Mouse (Mus musculus) NIH3T3 (cell line): ENCODE data around the gene Clec9a.

ENCODE experiments used
- DNase-seq: peaks from one replicate; pipeline ENCODE4 v3.0.0-alpha.2; 2012; ENCODE audit warnings: low read depth

The Clec9a gene

GRCm38 (mm10) chr6:129425217-129425616 is 16.6 kb downstream of the Clec9a start:
- no peak for DNase-seq

DNA sequence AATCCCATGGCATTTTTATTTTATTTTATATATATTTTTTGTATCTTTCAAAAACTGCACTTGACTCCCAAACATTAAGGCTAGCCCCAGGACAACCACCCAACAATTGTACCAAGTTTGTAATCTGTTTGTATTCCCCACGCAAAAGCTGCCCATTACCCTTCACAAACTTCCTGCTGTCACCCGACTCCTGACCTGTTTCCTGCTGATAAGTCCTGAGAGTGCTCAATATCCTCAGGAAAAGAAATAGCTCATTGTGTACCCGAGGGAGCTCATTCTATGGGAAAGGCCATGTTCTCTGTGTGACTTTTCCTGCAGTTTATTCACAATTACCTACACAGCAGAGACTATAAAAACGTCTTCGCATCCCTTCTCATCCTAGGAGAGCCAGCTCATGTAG is 17.1 kb downstream of the Clec9a start:
- DNase-seq: no peak

DNA sequence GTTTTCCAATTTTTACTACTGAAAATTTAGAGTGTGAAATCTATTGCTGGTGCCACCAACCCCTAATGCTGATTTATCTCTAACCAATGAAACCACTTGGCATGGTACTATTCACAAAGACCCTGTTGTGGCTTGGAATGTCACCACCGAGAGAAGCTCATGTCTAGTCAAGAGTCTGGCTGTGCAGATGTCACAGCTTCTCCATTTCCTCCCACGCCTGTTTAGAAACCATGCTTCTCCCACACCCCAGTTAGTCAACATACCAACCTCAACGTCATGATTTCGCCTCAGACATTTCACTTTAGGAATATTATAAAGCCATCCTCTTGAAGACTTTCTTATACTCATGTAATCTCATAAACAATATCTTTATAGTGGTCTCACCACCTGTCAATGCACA is 18.6 kb downstream of the Clec9a start:
- DNase-seq: no peak

DNA sequence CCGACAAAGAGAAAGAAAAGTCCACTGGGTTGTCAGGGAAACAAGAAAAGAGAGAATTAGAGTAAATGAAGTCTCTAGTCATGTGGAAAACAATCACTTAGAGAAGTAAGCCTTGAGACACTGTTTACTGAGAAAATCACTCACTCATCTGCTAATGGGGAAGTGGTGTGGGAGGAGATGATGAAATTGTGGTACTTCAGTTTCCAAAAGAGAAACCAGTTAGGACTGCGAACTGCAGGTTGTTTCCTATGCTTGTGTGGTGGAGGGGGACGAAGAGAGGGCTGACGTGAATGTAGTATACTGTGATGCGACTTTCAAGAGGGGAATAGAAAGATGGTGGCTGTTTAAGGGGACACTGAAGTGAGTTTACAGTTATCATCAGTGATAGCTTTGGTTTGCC is 25.6 kb downstream of the Clec9a start:
- no peak for DNase-seq

- DNase-seq: no peak
These were observed 27.4 kb downstream of the Clec9a start for GRCm38 (mm10) chr6:129436025-129436424.

GRCm38 (mm10) chr6:129438033-129438432 is 29.4 kb downstream of the Clec9a start:
- no peak for DNase-seq

DNA sequence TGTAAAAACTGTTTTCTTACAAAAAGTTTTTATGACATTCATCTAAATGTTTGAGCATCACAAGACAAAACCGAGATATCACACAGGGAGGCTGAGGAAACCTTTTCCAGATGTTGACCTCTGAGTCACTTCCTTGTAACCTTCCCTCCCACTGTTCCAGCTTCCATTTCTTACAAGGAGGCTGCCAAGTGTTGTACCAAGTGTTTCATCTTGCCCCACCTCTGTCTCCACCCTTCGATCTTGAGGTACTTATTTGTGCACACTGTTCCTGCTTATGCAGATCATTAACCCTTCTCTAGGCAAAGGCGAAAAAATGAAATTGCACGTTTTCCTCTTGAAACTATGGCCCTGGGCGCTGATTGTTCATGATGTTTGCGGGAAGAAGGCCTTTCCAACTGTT is 41.1 kb downstream of the Clec9a start:
- DNase-seq: peak; percentile 64

DNA sequence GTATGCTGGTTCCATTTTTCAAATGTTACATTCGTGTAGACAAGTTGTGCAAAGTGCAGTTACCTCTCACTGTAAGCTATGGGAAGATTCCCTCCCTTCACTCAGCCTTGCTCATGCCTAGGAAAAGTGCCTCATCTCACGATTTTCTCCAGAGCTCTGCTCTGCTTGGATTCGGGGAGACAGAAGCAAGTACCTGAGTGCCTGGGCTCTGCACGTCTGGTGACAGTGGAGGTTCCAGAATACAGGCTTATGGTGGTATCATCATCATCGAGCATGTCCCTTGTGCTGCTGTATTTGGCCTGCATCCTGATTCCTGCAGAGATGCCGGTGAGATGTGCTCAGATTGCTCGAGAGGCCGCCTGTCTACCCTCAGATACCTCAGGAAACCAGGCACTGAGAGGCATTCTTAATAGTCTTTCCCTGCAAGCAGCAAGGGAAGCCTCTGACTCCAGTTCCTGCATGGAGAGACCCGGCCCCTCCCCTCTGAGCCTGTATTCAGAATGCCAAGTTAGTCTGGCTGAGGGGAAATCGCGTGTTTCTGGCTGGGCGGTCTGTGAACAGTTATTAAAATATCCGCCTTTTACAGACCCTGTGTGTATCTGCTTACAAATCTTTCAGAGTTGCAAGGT is 42.9 kb downstream of the Clec9a start, which contains the start of gene Clec1a:
TSS of gene Clec1a (minus strand) at position 590 of the 629 bp plus-strand sequence.
- DNase-seq: peak; percentile 19

DNA sequence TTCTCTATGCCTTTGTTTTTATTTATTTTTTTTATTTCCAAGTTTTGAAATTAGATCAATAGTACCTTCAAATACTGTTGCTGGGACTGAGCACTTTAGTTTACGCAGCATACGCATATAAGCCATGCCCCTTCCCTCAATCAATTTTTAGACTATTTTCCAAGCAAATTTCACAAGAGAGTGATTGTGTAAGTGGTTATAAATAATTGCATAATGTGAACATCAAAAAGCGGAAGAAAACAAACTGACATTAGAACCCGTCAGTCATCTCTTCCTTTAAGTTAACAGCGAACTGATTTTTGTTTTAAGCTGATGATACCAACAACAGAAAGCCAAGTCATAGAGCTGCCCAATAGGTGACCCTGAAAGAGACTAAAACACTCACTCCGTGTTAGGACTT is 62.7 kb downstream of the Clec9a start:
- DNase-seq: no peak

DNA sequence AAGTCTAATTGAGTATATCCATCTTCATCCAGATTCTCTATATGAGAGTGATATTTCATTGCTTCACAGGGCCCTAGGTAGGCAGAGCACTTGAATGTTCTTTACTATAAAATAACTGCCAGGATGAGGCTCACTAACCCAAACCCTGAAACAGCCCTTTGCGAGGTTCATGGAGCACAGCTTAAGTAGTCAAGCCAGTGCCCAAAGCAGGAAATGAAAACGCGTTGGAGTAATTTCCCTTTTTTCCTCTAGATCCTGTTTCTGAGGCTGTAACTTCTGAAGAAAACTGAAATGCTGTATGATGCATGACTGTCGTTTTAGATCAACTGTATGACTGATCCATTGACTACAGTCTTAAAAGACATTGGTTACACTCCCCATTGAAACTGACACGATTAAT is 64.0 kb downstream of the Clec9a start:
- DNase-seq: no peak
